Mouse (Mus musculus) limb, embryonic 14.5 days (tissue): ENCODE data around the gene Medag. TPM values are rescaled to one million over a fixed set of nuclear protein-coding genes. Genes with fewer than 3 reads are reported as not detected.

ENCODE experiments used
- ATAC-seq: fragments of 200-750 bp; cut with Nextera tagmentation; 2 replicates; pipeline ENCODE4 v1.8.0; 2017; ENCODE audit warnings: low read depth, moderate number of reproducible peaks, moderate TSS enrichment; ENCODE audit not compliant: low FRiP score
- DNase-seq: peaks from one replicate; pipeline ENCODE4 v3.0.0-alpha.2; 2015; ENCODE audit warnings: low spot score
- H3K27ac ChIP-seq: fragments of 300-500 bp; sonication (generic); replicated peaks from 2 replicates; pipeline ENCODE4 v1.5.1; 2014; ENCODE audit warnings: low read depth, mild to moderate bottlenecking, low read length, moderate library complexity, mixed read lengths
- H3K27me3 ChIP-seq: fragments of 300-500 bp; sonication (generic); 2 replicates; pipeline ENCODE4 v1.6.1; 2014; ENCODE audit warnings: low read length, mixed read lengths; ENCODE audit not compliant: control insufficient read depth, insufficient read depth
- H3K36me3 ChIP-seq: fragments of 300-500 bp; sonication (generic); 2 replicates; pipeline ENCODE4 v1.6.1; 2014; ENCODE audit warnings: mild to moderate bottlenecking, low read length, moderate library complexity, mixed read lengths; ENCODE audit not compliant: control insufficient read depth, insufficient read depth
- H3K4me1 ChIP-seq: fragments of 300-500 bp; sonication (generic); 2 replicates; pipeline ENCODE4 v1.6.1; 2014; ENCODE audit warnings: antibody characterized with exemption, low read length, mixed read lengths; ENCODE audit not compliant: control insufficient read depth, insufficient read depth
- H3K4me2 ChIP-seq: fragments of 300-500 bp; sonication (generic); replicated peaks from 2 replicates; pipeline ENCODE4 v1.6.1; 2014; ENCODE audit warnings: low read depth, mild to moderate bottlenecking, low read length, moderate library complexity; ENCODE audit not compliant: severe bottlenecking
- H3K4me3 ChIP-seq: fragments of 300-500 bp; sonication (generic); replicated peaks from 2 replicates; pipeline ENCODE4 v1.5.1; 2014; ENCODE audit warnings: low read length
- H3K9ac ChIP-seq: fragments of 300-500 bp; sonication (generic); 2 replicates; pipeline ENCODE4 v1.6.1; 2014; ENCODE audit warnings: mild to moderate bottlenecking, low read depth, low read length, moderate library complexity; ENCODE audit not compliant: severe bottlenecking
- H3K9me3 ChIP-seq: fragments of 300-500 bp; sonication (generic); 2 replicates; pipeline ENCODE4 v1.6.1; 2016; ENCODE audit warnings: low read length; ENCODE audit not compliant: control insufficient read depth
- POLR2A ChIP-seq: fragments of 200-500 bp; IDR thresholded peaks from 2 replicates; pipeline ENCODE4 v1.8.0; 2012; ENCODE audit warnings: inconsistent platforms, mild to moderate bottlenecking, moderate library complexity, borderline replicate concordance; ENCODE audit not compliant: insufficient read depth, insufficient read length; ENCODE audit errors: extremely low read depth
- WGBS: fragments of 180-500 bp; shearing (Covaris S2); extraction: QIAGEN DNeasy Blood & Tissue Kit; methylation state at CpG from one replicate; pipeline ENCODE4 v1.1.7; 2014; 5-methylcytosine and 5-hydroxymethylcytosine counted together
- polyA plus RNA-seq, 2 experiments: library from polyadenylated mRNA; depleted of rRNA in 1 of 2; stranded (reverse) in 1 of 2; unstranded in 1 of 2; fragments of >200 nt; fragmentation: Nextera tagmentation in 1 of 2; extraction: Ambion mirVana in 1 of 2; gene quantifications; 2 replicates each; pipeline versions ENCODE4 v1.2.1 to v1.2.3; 2012 to 2014

Medag gene
- polyA plus RNA-seq, 2 experiments = 2.6 to 3.8 TPM

DNA sequence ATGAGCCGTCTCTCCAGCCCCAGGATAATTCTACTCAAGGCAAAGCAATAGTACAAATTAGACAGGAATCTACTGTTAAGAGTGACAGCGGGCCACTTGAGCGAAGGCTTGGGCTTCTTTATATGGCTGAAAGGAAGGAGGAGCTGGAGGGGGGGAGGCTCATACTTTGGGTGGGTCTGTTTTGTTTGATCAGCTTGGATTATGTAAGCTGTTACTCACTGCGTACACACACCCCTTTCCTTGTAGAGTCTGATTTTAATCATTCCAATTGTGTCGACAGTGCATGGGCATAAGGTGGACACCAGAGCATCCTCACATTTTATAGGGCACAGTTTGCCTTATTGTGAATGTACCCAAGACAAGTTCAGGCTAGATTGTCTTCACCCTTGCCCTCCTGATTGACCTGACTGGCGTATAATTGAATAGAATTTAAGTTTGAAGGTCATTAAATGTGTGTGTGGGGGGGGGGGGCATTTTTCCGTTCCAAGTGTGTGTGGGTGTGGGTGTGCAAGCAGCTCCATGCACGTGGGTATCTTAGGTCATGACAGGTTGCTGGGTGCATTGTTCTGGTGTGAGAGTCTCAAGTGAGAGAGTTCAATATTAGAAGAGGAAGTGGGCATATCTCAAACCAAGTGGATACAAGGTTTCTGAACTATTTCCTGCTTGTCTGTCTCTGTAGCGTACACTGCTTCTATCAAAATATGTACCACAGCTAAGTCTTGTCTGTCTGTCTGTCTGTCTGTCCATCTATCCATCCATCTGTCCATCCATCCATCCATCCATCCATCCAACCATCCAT lies 3.0 kb downstream of the Medag start:
- Histone ChIP-seq H3K36me3 (no peaks in the 10 kb centered on the region), H3K4me3 (no peak overlapping the region), H3K4me2 (no peak overlapping the region), H3K9me3 (no peaks in the 10 kb centered on the region), H3K4me1 (peaks cover 14% of the 10 kb centered on the region), H3K27me3 (peaks cover 4% of the 10 kb centered on the region), H3K9ac (no peak overlapping the region), H3K27ac (no peak overlapping the region)
- DNase-seq = no peak
- no peak for TF ChIP-seq POLR2A
- ATAC-seq = no peak
- 78% methylated on average over 9 of the region's 9 CpGs for WGBS

DNA sequence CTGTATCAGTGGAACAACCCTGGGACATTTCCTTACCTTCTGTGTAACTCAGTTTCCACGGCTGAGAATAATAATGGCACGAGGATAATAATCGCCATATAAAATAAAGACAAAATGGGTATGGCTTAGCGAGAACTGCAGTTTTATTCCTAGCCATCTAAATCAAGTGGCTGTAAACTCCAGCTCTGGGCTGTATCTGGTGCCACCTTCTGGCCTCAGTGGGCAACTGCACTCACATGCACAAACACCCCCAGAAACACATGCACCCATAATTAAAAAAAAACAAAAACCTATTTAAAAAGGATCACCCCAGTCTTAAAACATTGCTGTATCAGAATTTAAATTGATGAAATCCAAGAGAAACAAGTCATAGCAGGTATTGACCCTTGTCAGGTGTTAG lies 5.8 kb downstream of the Medag start:
- H3K27me3 ChIP-seq = no peaks in the 10 kb centered on the region; the same call in 1 of the 2 replicates
- no peaks in the 10 kb centered on the region for H3K9me3 ChIP-seq
- WGBS = 92% methylated on average over 4 of the region's 4 CpGs
- TF ChIP-seq POLR2A = no peak
- H3K27ac ChIP-seq = no peak overlapping the region
- peaks cover under 1% of the 10 kb centered on the region for H3K4me1 ChIP-seq
- ATAC-seq = no peak
- H3K36me3 ChIP-seq = no peaks in the 10 kb centered on the region
- H3K4me2 ChIP-seq = no peak overlapping the region
- DNase-seq = no peak
- H3K9ac ChIP-seq = no peak overlapping the region
- no peak overlapping the region for H3K4me3 ChIP-seq

DNA sequence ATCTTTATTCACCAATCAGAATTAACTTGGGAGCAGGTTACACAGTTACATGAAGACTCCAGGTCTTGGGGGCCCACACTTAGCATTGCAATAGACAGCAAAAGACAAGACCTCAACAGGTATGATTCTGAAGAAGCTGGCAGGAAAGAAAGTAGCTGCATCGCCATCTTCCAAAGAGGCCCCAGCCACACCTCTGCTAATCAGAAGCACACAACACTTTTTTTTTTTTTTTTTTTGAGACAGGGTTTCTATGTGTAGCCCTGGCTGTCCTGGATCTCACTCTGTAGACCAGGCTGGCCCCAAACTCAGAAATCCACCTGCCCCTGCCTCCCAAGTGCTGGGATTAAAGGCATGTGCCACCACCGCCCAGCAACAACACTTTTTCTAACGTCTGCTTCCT lies 15.0 kb downstream of the Medag start:
- DNase-seq = no peak
- Histone ChIP-seq H3K27me3 (no peaks in the 10 kb centered on the region), H3K9me3 (no peaks in the 10 kb centered on the region), H3K9ac (no peak overlapping the region), H3K36me3 (no peaks in the 10 kb centered on the region), H3K4me1 (peaks cover 14% of the 10 kb centered on the region), H3K27ac (no peak overlapping the region), H3K4me3 (no peak overlapping the region), H3K4me2 (no peak overlapping the region)
- ATAC-seq = no peak
- TF ChIP-seq POLR2A = no peak
- 90% methylated on average over 3 of the region's 3 CpGs for WGBS

DNA sequence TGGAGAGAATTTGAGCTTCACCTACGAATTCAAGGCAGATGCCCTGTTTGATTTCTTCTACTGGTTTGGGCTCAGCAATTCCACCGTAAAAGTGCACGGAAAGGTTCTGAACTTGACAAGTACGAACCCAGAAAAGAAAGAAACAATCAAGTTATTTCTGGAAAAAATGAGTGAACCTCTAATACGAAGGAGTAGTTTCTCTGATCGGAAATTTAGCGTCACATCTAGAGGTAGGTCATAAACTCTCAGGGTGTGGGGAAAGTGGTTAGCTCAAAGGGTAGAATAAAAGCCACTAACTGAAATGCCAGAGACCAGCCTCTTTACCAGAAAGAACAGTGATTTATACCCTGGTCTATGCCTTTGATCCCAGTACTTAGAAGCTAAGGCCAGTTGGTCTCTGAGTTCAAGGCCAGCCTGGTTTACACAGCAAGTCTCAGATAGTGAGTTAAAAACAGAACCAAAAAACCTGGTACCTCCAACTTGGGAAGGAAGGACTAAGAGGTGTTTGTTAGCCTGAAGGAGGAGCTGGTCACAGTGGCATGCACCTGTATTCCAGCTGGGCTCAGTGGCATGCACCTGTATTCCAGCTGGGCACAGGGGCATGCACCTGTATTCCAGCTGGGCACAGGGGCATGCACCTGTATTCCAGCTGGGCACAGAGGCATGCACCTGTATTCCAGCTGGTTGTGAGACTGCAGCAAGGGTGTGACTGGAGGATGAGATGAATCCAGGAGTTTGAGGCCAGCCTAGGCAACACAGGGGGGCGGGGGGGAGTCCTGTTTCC lies 15.9 kb downstream of the Medag start:
- 83% methylated on average over 8 of the region's 8 CpGs for WGBS
- Histone ChIP-seq H3K9ac (no peak overlapping the region), H3K27ac (0 out of 2 replicates have a peak overlapping the region, but pooled peaks have one; percentile 48)

DNA sequence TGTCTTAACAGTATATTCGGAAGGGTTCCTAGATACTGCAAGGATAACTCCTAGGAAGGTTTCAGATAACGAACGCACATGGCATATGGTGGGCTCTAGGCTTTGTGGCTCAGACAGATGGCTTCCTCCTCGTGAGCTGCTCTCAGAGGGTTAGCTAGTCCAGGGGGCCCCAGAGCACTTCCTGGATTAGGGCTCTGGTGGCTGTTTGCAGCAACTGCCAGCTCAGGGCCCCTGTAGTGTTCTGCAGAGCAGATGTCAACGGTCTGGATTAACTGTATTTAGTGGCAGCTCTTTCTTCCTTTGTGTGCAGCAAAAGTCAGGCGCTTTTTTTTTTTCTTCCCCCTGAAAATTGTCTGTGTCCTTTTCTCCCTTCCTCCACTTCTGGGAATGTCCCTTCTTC lies 16.8 kb downstream of the Medag start:
- peak overlapping the region; percentile 48; the same call in 1 of the 2 replicates for H3K27ac ChIP-seq
- no peak overlapping the region for H3K9ac ChIP-seq
- peak; percentile 80 for DNase-seq
- no peaks in the 10 kb centered on the region for H3K9me3 ChIP-seq
- ATAC-seq = peak; percentile 86
- 5% methylated on average over 6 of the region's 6 CpGs for WGBS
- H3K36me3 ChIP-seq = no peaks in the 10 kb centered on the region
- no peak for TF ChIP-seq POLR2A
- no peak overlapping the region; the same call in 1 of the 2 replicates for H3K4me2 ChIP-seq
- H3K4me3 ChIP-seq = no peak overlapping the region
- H3K4me1 ChIP-seq = peaks cover 14% of the 10 kb centered on the region
- H3K27me3 ChIP-seq = no peaks in the 10 kb centered on the region

More for the DNA sequence above, 15.9 kb downstream of the Medag start:
- H3K4me3 ChIP-seq = no peak overlapping the region
- H3K4me1 ChIP-seq = peaks cover 14% of the 10 kb centered on the region
- no peak for TF ChIP-seq POLR2A
- H3K27me3 ChIP-seq = no peaks in the 10 kb centered on the region
- no peak for DNase-seq
- no peak overlapping the region for H3K4me2 ChIP-seq
- ATAC-seq = no peak
- no peaks in the 10 kb centered on the region for H3K9me3 ChIP-seq
- H3K36me3 ChIP-seq = no peaks in the 10 kb centered on the region
